Mouse (Mus musculus) ES-Bruce4 (cell line): Measurements from ENCODE around the gene Afdn.

ENCODE experiments used
- CTCF ChIP-seq: IDR thresholded peaks from one replicate; pipeline ENCODE4 v1.8.1; 2011; ENCODE audit warnings: low read depth, low read length
- POLR2A ChIP-seq: IDR thresholded peaks from one replicate; pipeline ENCODE4 v1.8.1; 2011; ENCODE audit warnings: low read length; ENCODE audit not compliant: insufficient read depth

DNA sequence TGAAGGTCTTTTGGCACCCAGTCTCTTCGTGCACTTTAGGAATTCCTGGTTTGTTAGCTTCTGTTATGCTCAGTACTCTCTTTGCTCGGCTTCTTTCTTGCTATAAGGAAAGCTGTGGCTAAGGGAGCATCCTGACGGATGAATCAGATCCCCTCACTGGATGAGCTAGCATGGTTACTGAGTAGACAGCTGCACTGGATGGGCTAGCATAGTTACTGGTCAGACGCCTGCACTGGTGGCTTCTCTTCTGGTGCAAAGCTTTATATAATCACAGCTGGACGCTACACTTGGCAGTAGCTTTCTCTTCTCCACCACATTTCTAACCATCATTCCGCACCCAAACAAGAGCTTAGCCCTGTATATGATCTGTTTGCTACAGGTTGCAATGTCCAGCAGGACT is 5.4 kb upstream of the Afdn start:
- TF ChIP-seq CTCF = no peak
- no peak for TF ChIP-seq POLR2A
